Mouse (Mus musculus) Patski (cell line): ENCODE results near the gene Atf7ip. TPM values are rescaled to one million over a fixed set of nuclear protein-coding genes. Genes with fewer than 3 reads are reported as not detected.

Experiments
- ATAC-seq: fragments of 100-300 bp; one replicate; pipeline ENCODE4 v1.8.0; 2021
- CTCF ChIA-PET: fragments of 350-600 bp; sonication (Branson Sonifier 250); formaldehyde crosslinking; loops from one replicate; lab custom pipeline; 2022; ENCODE audit warnings: inconsistent platforms; lab: Charles Lee
- POLR2A ChIA-PET: fragments of 350-600 bp; sonication (Branson Sonifier 250); formaldehyde crosslinking; loops from one replicate; lab custom pipeline; 2022; ENCODE audit warnings: antibody characterized with exemption, inconsistent platforms; lab: Charles Lee
- DNase-seq: peaks from one replicate; pipeline ENCODE4 v3.0.0-alpha.2; 2011; ENCODE audit warnings: low read depth, low spot score
- H3K27me3 ChIP-seq: fragments of 371-371 bp; one replicate; pipeline ENCODE4 v1.5.1; 2021
- CTCF ChIP-seq: fragments of 100-300 bp; IDR thresholded peaks from one replicate; pipeline ENCODE4 v1.5.1; 2021
- in situ Hi-C: fragments of 300-500 bp; cut with MboI; formaldehyde crosslinking; loops from 3 replicates; pipeline ENCODE4 v1.11.1; 2018; ENCODE audit warnings: low pct_unique_long_range_greater_than_20kb, mixed read lengths
- polyA plus RNA-seq: library from polyadenylated mRNA; unstranded; gene quantifications from one replicate; pipeline ENCODE4 v1.2.3, GENCODE M21; 2021

The Atf7ip gene
- polyA plus RNA-seq, 1 experiment from 2014 or later = 19.9 TPM

GRCm38 (mm10) chr6:136486166-136486565 is 19.8 kb upstream of the Atf7ip start:
- no peak for ATAC-seq
- in situ Hi-C loops = no loop called here
- ChIA-PET CTCF (no interaction called here), POLR2A (no interaction called here)
- DNase-seq = no peak
- no peaks in the 10 kb centered on the region for H3K27me3 ChIP-seq
- no peak for TF ChIP-seq CTCF

GRCm38 (mm10) chr6:136486801-136487553 is 19.0 kb upstream of the Atf7ip start:
- no peaks in the 10 kb centered on the region for H3K27me3 ChIP-seq
- POLR2A ChIA-PET = no interaction called here
- in situ Hi-C loops = no loop called here
- CTCF ChIA-PET = no interaction called here
- DNase-seq (no peak), ATAC-seq (no peak)
- no peak for TF ChIP-seq CTCF

GRCm38 (mm10) chr6:136487554-136487950 is 18.4 kb upstream of the Atf7ip start:
- ChIA-PET CTCF (interaction anchor here (0.7 kb wide), 1 partner anchor 12 kb away, joined by 3 read pairs; no protein-coding TSS in a partner anchor), POLR2A (no interaction called here)
- ATAC-seq (no peak), DNase-seq (no peak)
- no peak for TF ChIP-seq CTCF
- no peaks in the 10 kb centered on the region for H3K27me3 ChIP-seq
- in situ Hi-C loops = no loop called here

- no peak for ATAC-seq
- H3K27me3 ChIP-seq = no peaks in the 10 kb centered on the region
- POLR2A ChIA-PET = no interaction called here
- CTCF ChIA-PET = no interaction called here
- in situ Hi-C loops = no loop called here
- no peak for DNase-seq
- no peak for TF ChIP-seq CTCF
Observed at GRCm38 (mm10) chr6:136489899-136490298, 16.1 kb upstream of the Atf7ip start.

- TF ChIP-seq CTCF = no peak
- ChIA-PET POLR2A (no interaction called here), CTCF (interaction anchor here (0.8 to 1.2 kb wide), 2 partner anchors 8 to 19 kb away, joined by 3 to 5 read pairs; no protein-coding TSS in a partner anchor)
- in situ Hi-C loops = no loop called here
- no peaks in the 10 kb centered on the region for H3K27me3 ChIP-seq
- ATAC-seq (no peak), DNase-seq (no peak)
Observed at GRCm38 (mm10) chr6:136490516-136491475, 15.2 kb upstream of the Atf7ip start.

GRCm38 (mm10) chr6:136491631-136492030 is 14.3 kb upstream of the Atf7ip start:
- no peak for TF ChIP-seq CTCF
- ATAC-seq (no peak), DNase-seq (no peak)
- H3K27me3 ChIP-seq = no peaks in the 10 kb centered on the region
- in situ Hi-C loops = no loop called here
- ChIA-PET CTCF (no interaction called here), POLR2A (no interaction called here)

GRCm38 (mm10) chr6:136492251-136492650 is 13.7 kb upstream of the Atf7ip start:
- in situ Hi-C loops = no loop called here
- TF ChIP-seq CTCF = no peak
- ChIA-PET POLR2A (no interaction called here), CTCF (no interaction called here)
- H3K27me3 ChIP-seq = no peaks in the 10 kb centered on the region
- no peak for DNase-seq
- ATAC-seq = no peak

- no peak for DNase-seq
- H3K27me3 ChIP-seq = no peaks in the 10 kb centered on the region
- CTCF ChIA-PET = no interaction called here
- in situ Hi-C loops = no loop called here
- POLR2A ChIA-PET = no interaction called here
- ATAC-seq = no peak
- no peak for TF ChIP-seq CTCF
Observed at GRCm38 (mm10) chr6:136493486-136493885, 12.5 kb upstream of the Atf7ip start.

- DNase-seq (no peak), ATAC-seq (no peak)
- in situ Hi-C loops = no loop called here
- no peak for TF ChIP-seq CTCF
- ChIA-PET CTCF (no interaction called here), POLR2A (interaction anchor here (1.0 kb wide), 1 partner anchor 12 kb away, joined by 3 read pairs; no protein-coding TSS in a partner anchor)
- H3K27me3 ChIP-seq = no peaks in the 10 kb centered on the region
Observed at GRCm38 (mm10) chr6:136493910-136494751, 11.8 kb upstream of the Atf7ip start.

- DNase-seq (no peak), ATAC-seq (no peak)
- POLR2A ChIA-PET = interaction anchor here (1.0 kb wide), 1 partner anchor 13 kb away, joined by 3 read pairs; no protein-coding TSS in a partner anchor
- no peaks in the 10 kb centered on the region for H3K27me3 ChIP-seq
- CTCF ChIA-PET = interaction anchor here (1.1 kb wide), 1 partner anchor 73 kb away, joined by 5 read pairs; no protein-coding TSS in a partner anchor
- TF ChIP-seq CTCF = no peak
- in situ Hi-C loops = no loop called here
Observed at GRCm38 (mm10) chr6:136495023-136495422, 10.9 kb upstream of the Atf7ip start.
